Mouse (Mus musculus): ENCODE measurements around the gene Shbg. TPM values are rescaled to one million over a fixed set of nuclear protein-coding genes. Genes with fewer than 3 reads are reported as not detected.

Shbg gene
- polyA plus RNA-seq, 1 experiment from 2014 or later, result not detected

DNA sequence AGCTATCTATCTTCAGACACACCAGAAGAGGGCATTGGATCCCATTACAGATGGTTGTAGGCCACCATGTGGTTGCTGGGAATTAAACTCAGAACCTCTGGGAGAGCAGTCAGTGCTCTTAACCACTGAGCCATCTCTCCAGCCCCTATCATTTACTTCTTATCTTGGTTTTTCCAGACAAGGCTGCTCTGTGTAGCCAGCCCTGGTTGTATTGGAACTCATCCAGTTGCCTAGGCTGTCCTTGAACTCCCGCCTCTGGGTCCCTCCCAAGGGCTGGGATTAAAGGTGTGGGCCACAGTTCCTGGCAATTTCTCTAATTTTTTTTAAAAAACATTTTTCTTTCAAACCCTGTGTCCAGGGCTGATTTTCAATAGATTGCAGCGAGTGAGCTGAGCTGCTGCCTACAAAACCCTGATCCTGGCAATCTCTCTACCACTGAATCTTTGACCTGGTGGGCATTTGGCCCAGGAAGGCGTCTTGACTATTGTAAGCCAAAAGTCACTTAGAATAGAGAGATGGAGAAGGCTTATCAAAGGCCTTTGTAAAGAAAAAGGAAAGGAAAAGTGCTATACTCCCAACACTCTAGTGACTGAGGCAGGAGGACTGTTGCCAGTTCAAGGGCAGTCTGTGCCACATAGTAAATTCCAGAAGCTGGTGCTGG is 43.6 kb upstream of the Shbg start:
- Histone ChIP-seq H3K9me3 (ENCODE audit: control insufficient read depth, low read length) (no peaks in the 10 kb centered on the region), H3K4me1 (replicated peaks; ENCODE audit: control insufficient read depth, insufficient read depth, low read length) (peaks cover 13% of the 10 kb centered on the region), H3K36me3 (ENCODE audit: control insufficient read depth, insufficient read depth, low read length) (peaks cover 25% of the 10 kb centered on the region), H3K9ac (ENCODE audit: low read length) (peak overlapping the region; percentile 76), H3K4me2 (ENCODE audit: low read depth, low read length) (peak overlapping the region; percentile 58), H3K27ac (ENCODE audit: low read length) (peak overlapping the region; percentile 97), H3K4me3 (ENCODE audit: low read length) (peak overlapping the region; percentile 69), H3K27me3 (ENCODE audit: control insufficient read depth, insufficient read depth, low read depth, low read length) (no peaks in the 10 kb centered on the region)
- 60% methylated on average over 3 of the region's 3 CpGs for WGBS
- ATAC-seq (ENCODE audit: low read depth), result no peak

DNA sequence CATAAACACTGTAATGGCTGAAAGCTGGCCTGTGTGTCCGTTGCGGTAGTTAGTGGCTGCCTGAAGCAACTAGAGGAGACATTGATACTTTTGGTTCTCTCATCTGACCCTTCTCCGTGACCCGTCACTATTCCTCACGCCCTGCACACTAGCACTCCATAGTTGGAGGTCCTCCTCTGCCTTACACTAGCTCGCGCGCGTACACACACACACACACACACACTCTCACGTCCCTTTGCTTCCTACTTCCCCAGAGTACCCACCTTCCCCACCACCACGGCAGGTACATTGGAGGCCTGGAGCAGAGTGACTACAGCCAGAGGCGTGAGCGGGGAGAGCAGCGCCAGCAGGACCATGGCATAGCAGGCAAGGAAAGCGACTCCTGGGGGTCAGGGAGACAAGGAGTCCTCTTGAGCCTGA is 39.8 kb upstream of the Shbg start:
- Histone ChIP-seq H3K27me3 (ENCODE audit: control insufficient read depth, insufficient read depth, low read depth, low read length) (no peaks in the 10 kb centered on the region), H3K36me3 (ENCODE audit: control insufficient read depth, insufficient read depth, low read length) (peaks cover 21% of the 10 kb centered on the region), H3K4me2 (ENCODE audit: low read depth, low read length) (no peak overlapping the region), H3K9me3 (ENCODE audit: control insufficient read depth, low read length) (no peaks in the 10 kb centered on the region), H3K4me1 (replicated peaks; ENCODE audit: control insufficient read depth, insufficient read depth, low read length) (peaks cover 19% of the 10 kb centered on the region), H3K9ac (ENCODE audit: low read length) (no peak overlapping the region), H3K4me3 (ENCODE audit: low read length) (no peak overlapping the region), H3K27ac (ENCODE audit: low read length) (no peak overlapping the region)
- ATAC-seq (ENCODE audit: low read depth), result no peak
- 80% methylated on average over 15 of the region's 15 CpGs for WGBS

DNA sequence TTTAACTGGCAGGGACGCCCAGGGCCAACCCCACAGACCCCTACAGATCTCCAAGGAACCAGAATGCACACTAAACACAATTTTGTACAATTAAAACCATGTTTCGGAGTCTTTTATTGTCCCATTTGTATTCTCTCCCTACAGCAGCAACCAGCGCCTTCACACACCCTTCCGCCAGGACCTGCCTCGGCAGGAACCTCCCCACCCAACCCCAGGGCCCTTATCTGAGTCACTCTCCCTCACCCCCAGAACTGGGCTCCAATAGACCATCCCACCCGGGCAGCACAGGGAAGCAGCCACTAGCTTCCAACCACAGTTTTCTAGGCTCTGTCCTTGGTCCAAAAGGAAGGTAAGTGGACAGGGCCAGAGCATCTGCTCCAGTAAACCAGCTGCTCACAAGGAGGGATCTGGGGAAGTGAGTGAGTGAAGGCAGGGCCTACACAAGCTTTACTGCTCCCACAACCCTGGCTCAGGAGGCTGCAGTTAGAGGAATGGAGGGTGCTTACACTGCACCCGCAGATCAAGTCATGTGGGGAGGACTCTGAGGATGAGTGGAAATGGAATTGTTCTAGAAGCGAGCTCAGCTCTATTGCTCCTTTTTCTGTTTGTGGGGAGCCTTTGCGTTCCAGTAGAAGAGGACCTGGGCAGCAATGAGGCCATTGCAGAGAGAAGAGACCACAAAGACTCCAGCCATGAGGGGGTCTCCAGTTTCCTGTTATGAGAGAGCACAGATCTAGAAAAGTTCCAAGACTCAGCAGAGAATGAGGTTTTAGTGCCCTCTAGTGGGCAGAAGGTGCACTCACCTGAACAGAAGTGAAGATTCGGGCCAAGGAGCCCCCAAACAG is 39.1 kb upstream of the Shbg start:
- Histone ChIP-seq H3K4me3 (ENCODE audit: low read length) (no peak overlapping the region), H3K9me3 (ENCODE audit: control insufficient read depth, low read length) (no peaks in the 10 kb centered on the region), H3K4me2 (ENCODE audit: low read depth, low read length) (no peak overlapping the region), H3K27ac (ENCODE audit: low read length) (no peak overlapping the region), H3K4me1 (replicated peaks; ENCODE audit: control insufficient read depth, insufficient read depth, low read length) (peaks cover 19% of the 10 kb centered on the region), H3K36me3 (ENCODE audit: control insufficient read depth, insufficient read depth, low read length) (peaks cover 24% of the 10 kb centered on the region), H3K9ac (ENCODE audit: low read length) (no peak overlapping the region), H3K27me3 (ENCODE audit: control insufficient read depth, insufficient read depth, low read depth, low read length) (no peaks in the 10 kb centered on the region)
- 73% methylated on average over 10 of the region's 10 CpGs for WGBS
- ATAC-seq (ENCODE audit: low read depth), result no peak

DNA sequence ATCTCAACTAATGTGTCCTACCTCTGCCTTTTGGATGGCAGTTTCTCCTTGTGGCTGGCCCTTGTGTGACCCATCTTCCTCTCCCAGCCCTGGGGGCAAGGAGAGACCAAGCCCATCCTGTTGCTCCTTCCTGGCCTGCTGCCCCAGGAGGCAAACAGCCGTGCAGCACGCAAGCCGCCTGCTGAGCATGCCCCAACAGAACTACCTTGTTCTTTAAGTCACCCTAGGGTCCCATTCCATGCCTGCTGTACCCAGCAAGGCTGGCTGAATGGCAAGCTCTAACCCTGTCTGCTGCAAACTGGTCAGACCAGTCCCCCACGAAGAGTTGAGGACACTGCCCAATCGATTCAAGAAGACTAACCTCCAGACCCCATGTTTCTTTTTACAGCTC is 38.4 kb upstream of the Shbg start:
- Histone ChIP-seq H3K36me3 (ENCODE audit: control insufficient read depth, insufficient read depth, low read length) (peaks cover 32% of the 10 kb centered on the region), H3K4me2 (ENCODE audit: low read depth, low read length) (no peak overlapping the region), H3K27me3 (ENCODE audit: control insufficient read depth, insufficient read depth, low read depth, low read length) (no peaks in the 10 kb centered on the region), H3K27ac (ENCODE audit: low read length) (no peak overlapping the region), H3K9ac (ENCODE audit: low read length) (no peak overlapping the region), H3K9me3 (ENCODE audit: control insufficient read depth, low read length) (no peaks in the 10 kb centered on the region), H3K4me3 (ENCODE audit: low read length) (no peak overlapping the region), H3K4me1 (replicated peaks; ENCODE audit: control insufficient read depth, insufficient read depth, low read length) (peaks cover 12% of the 10 kb centered on the region)
- ATAC-seq (ENCODE audit: low read depth), result no peak; the same call in 1 of the 2 replicates
- 64% methylated on average over 5 of the region's 5 CpGs for WGBS

DNA sequence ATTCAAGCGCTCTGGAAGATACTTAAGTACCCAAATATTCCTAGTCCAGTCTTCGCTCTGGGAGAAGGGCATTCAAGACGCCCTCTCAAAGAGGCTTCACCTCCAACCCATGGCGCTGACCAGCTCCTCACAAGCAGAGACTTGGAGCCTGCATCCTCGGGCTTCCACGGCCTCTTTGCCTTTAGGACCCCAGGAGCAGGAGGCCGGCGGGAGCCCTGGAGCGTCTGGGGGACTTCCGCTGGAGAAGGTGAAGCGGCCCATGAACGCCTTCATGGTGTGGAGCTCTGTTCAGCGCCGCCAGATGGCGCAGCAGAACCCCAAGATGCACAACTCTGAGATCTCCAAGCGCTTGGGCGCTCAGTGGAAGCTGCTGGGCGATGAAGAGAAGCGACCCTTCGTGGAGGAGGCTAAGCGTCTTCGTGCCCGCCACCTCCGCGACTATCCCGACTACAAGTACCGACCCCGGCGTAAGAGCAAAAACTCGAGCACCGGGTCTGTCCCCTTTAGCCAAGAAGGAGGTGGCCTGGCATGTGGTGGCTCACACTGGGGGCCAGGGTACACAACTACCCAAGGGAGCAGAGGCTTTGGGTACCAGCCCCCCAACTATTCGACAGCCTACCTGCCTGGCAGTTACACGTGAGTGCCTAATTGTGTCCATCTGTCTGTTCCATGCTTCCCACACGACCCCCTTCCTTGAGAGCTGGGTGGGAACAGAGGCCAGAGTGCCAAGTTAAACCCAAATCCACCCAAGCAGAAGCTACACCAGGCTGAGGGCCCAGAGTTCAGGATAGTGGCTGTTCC is 37.8 kb upstream of the Shbg start, which contains the start of gene Sox15:
TSS of gene Sox15 (plus strand) at position 51 of the 801 bp plus-strand sequence.
- no peak within 1 kb of the TSS; the same call in 1 of the 2 replicates for H3K9ac ChIP-seq (ENCODE audit: low read length)
- H3K27me3 ChIP-seq (ENCODE audit: control insufficient read depth, insufficient read depth, low read depth, low read length), result no peaks in the 10 kb centered on the region
- peaks cover 37% of the 10 kb centered on the region for H3K36me3 ChIP-seq (ENCODE audit: control insufficient read depth, insufficient read depth, low read length)
- peaks cover 12% of the 10 kb centered on the region for H3K4me1 ChIP-seq (replicated peaks; ENCODE audit: control insufficient read depth, insufficient read depth, low read length)
- H3K4me3 ChIP-seq (ENCODE audit: low read length), result no peak within 1 kb of the TSS
- no peaks in the 10 kb centered on the region for H3K9me3 ChIP-seq (ENCODE audit: control insufficient read depth, low read length)
- H3K27ac ChIP-seq (ENCODE audit: low read length), result peak within 1 kb of the TSS; percentile 68
- WGBS, result 19% methylated on average over 34 of the region's 34 CpGs
- no peak within 1 kb of the TSS for H3K4me2 ChIP-seq (ENCODE audit: low read depth, low read length)
- peak; percentile 73 for ATAC-seq (ENCODE audit: low read depth)

DNA sequence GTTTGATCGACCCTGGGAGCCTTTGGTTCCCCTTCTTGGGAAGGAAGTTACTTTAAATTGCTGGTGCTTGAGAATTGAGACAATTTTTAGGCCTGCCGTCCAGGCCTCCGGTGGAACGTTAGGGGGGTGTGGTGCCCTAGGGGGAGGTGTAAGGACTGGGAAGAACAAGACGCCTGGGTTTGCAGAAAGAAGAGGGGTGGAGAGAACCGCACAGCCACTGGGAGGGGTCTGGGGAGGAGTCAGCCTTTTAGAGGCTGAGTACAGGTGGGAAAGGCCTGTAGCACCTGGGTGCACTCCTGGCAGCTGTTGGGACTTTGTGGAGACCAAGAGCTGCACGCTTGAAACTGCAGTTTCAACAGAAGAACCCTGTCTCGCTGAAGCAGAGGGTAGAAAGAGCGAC is 37.1 kb upstream of the Shbg start:
- ATAC-seq (ENCODE audit: low read depth), result peak; percentile 53

DNA sequence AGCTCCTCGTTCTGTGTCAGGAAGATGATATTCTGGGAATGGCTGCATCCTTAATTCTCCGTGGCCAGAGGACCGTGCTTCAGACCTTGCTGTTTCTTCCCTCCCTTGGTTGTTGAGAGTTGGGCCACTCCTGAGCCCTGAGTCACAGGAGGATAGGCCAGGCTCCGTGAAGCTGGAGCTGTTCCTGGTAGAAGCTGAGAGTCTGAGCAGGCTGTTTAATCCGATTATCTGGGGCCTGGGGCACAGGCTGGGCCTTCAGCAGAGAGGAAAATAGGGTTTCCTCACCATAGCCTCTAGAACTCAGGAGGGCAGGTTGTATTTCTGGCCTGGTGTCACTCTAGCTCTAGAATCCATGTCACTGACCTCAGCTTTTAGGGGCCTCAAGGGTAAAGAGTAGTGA is 35.7 kb upstream of the Shbg start:
- no peak for ATAC-seq (ENCODE audit: low read depth)
- Histone ChIP-seq H3K27me3 (ENCODE audit: control insufficient read depth, insufficient read depth, low read depth, low read length) (no peaks in the 10 kb centered on the region), H3K4me3 (ENCODE audit: low read length) (no peak overlapping the region), H3K9me3 (ENCODE audit: control insufficient read depth, low read length) (no peaks in the 10 kb centered on the region), H3K4me2 (ENCODE audit: low read depth, low read length) (no peak overlapping the region), H3K27ac (ENCODE audit: low read length) (no peak overlapping the region), H3K36me3 (ENCODE audit: control insufficient read depth, insufficient read depth, low read length) (peaks cover 50% of the 10 kb centered on the region), H3K4me1 (replicated peaks; ENCODE audit: control insufficient read depth, insufficient read depth, low read length) (peaks cover 12% of the 10 kb centered on the region), H3K9ac (ENCODE audit: low read length) (no peak overlapping the region)
- 58% methylated on average over 5 of the region's 5 CpGs for WGBS

More for the DNA sequence above, 37.1 kb upstream of the Shbg start:
- Histone ChIP-seq H3K4me1 (replicated peaks; ENCODE audit: control insufficient read depth, insufficient read depth, low read length) (peaks cover 12% of the 10 kb centered on the region), H3K4me2 (ENCODE audit: low read depth, low read length) (no peak overlapping the region), H3K36me3 (ENCODE audit: control insufficient read depth, insufficient read depth, low read length) (peaks cover 42% of the 10 kb centered on the region), H3K27me3 (ENCODE audit: control insufficient read depth, insufficient read depth, low read depth, low read length) (no peaks in the 10 kb centered on the region), H3K9me3 (ENCODE audit: control insufficient read depth, low read length) (no peaks in the 10 kb centered on the region), H3K9ac (ENCODE audit: low read length) (no peak overlapping the region; the same call in 1 of the 2 replicates), H3K4me3 (ENCODE audit: low read length) (no peak overlapping the region), H3K27ac (ENCODE audit: low read length) (peak overlapping the region; percentile 68)
- WGBS, result 36% methylated on average over 9 of the region's 9 CpGs

DNA sequence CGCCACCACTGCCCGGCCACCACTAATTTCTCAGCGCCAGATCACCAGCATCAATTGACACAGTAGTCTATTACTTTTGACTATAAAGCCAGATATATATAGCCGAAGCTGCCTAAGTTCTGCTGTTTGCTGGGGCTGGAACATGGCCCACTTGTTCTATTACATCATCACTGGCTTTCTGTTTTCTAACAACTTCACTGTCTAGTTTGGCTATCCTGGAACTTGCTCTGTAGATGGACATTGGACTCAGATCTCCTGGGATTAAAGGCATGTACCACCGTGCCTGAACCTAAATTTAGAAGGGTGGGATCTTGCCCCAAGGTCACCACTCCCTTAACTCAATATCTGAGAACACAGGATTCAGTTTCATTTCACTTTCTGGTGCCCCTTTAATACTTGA is 28.2 kb upstream of the Shbg start:
- WGBS, result 91% methylated on average over 5 of the region's 5 CpGs
- H3K9ac ChIP-seq (ENCODE audit: low read length), result no peak overlapping the region
- no peak overlapping the region for H3K4me2 ChIP-seq (ENCODE audit: low read depth, low read length)
- H3K9me3 ChIP-seq (ENCODE audit: control insufficient read depth, low read length), result no peaks in the 10 kb centered on the region
- peaks cover 70% of the 10 kb centered on the region for H3K36me3 ChIP-seq (ENCODE audit: control insufficient read depth, insufficient read depth, low read length)
- no peaks in the 10 kb centered on the region for H3K27me3 ChIP-seq (ENCODE audit: control insufficient read depth, insufficient read depth, low read depth, low read length)
- no peaks in the 10 kb centered on the region for H3K4me1 ChIP-seq (replicated peaks; ENCODE audit: control insufficient read depth, insufficient read depth, low read length)
- H3K4me3 ChIP-seq (ENCODE audit: low read length), result no peak overlapping the region
- no peak overlapping the region for H3K27ac ChIP-seq (ENCODE audit: low read length)
- ATAC-seq (ENCODE audit: low read depth), result no peak

DNA sequence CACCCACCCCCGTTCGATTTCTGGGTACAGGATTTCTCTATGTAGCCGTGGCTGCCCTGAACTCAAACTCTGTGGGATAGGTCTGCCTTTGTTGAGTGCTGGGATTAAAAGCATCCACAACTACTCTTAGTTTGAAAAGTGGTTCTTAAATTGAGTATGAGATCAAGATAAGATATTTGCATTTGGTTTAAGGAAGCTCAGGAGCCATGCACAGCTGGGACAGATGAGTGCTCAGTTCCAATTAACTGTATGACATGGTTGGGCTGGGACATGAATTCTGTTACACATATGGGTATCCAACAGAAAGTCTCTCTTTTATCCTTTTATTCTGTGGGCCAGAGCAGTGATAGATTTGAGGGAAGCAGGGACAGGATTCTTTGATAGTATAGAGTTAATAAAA is 17.8 kb upstream of the Shbg start:
- Histone ChIP-seq H3K4me2 (ENCODE audit: low read depth, low read length) (0 out of 2 replicates have a peak overlapping the region, but pooled peaks have one; percentile 3), H3K27me3 (ENCODE audit: control insufficient read depth, insufficient read depth, low read depth, low read length) (no peaks in the 10 kb centered on the region), H3K27ac (ENCODE audit: low read length) (no peak overlapping the region), H3K4me3 (ENCODE audit: low read length) (0 out of 2 replicates have a peak overlapping the region, but pooled peaks have one; percentile 0), H3K4me1 (replicated peaks; ENCODE audit: control insufficient read depth, insufficient read depth, low read length) (peaks cover 27% of the 10 kb centered on the region), H3K9me3 (ENCODE audit: control insufficient read depth, low read length) (no peaks in the 10 kb centered on the region), H3K9ac (ENCODE audit: low read length) (no peak overlapping the region), H3K36me3 (ENCODE audit: control insufficient read depth, insufficient read depth, low read length) (peaks cover 11% of the 10 kb centered on the region)
- 56% methylated on average over 3 of the region's 3 CpGs for WGBS
- no peak for ATAC-seq (ENCODE audit: low read depth)
